Mouse (Mus musculus) kidney, adult 18-20 months (tissue): ENCODE results near the gene Pdcl3.

Experiments
- DNase-seq: peaks from one replicate; pipeline ENCODE4 v3.0.0; 2021

The Pdcl3 gene

DNA sequence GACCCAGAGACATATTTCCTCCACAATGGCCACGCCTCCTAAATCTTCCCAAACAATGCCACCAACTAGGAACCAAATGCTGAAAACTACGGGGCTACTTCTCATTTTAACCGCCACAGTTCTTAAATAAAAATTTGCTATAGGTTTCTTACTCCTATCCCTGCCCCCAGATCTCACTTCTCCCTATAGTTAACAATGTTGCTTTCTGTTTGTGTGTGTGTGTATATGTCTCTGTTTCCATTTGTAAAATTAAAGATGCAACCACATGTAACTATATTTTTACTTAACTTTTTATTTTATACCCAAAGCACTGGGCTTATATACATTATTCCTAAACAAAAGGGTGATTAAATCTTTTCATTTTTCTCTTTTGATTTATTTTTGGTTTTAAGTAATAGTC lies at the start of gene Pdcl3:
Pdcl3 (plus strand) TSS at position 301 of the 400 bp plus-strand sequence.
- DNase-seq: no peak

DNA sequence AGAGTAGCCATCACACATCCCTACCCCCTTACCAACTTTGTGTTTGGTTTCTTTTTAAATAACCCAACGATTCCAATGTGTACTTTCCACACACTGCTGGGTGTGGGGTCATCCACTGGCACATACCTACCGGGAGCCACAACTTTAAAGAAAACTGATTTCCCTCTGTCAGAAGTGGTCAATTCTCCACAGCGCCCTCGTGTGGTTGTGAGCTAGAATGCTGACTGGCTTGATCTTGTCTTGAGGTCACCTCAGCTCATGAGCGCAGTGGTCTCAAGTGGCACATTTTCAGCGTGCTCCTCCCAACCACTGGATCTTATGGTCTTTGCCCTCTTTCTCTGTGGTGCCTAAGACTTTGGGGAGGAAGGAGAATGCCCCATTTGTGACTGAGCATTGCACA lies 48.6 kb upstream of the Pdcl3 start:
- DNase-seq: peak; percentile 17

DNA sequence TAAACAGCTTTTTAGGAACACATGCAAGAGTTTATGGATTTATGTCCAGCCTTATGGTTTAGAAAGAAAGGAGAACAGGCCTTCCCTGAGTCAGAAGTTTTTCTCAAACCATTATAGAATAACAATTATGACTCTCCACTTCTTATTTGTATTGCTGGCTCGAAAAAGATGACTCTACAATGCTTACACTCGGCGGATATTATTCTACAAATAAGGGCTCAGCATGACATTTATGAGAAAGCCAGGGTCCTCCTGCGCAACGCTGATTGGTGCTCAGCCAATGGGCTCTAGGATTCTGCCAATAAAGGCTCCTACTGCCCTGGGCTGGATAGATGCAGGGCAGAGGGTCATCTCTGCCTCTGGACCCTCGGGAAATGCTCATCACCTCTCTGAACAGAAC lies 46.6 kb upstream of the Pdcl3 start, which contains the start of gene Nms:
Nms (plus strand) TSS at position 301 of the 400 bp plus-strand sequence.
- no peak for DNase-seq

DNA sequence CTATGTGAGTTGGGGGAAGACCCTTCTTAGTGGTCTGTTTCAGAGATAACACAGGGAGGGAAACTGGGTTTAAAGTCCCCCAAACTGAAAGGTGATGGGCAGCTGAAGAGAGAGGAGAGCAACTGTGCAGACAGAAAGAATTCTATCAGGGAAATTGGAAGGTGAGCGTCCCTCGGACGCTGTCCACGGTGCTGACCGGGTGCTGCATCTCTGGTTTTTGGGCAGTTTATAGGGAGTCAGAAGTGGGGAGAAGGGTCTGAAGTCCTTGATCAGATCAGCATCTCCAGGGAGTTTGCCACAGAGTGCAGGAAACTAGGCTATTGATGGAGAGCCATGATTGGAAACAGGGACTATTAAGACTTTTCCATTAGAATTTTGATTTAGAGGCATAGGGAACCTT lies 45.8 kb upstream of the Pdcl3 start:
- no peak for DNase-seq

DNA sequence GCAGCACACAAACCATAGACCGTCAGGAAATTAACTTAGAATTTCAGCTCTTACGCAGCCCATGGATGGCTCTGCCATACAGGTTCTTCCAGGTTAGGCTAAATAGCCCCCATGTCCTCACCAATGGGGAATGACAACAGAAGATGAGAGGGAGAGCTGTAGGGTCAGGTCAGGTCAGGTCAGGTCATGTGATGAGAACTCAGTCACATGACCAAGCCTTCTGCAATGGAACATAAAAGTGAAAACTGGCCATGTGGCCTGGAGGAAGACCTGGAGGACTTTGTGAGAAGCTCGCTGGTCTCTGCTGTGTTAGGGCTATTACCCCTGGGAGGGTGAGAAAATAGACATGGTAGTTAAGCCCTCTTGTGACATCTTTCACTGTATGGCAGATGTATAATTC lies 29.0 kb upstream of the Pdcl3 start:
- no peak for DNase-seq

DNA sequence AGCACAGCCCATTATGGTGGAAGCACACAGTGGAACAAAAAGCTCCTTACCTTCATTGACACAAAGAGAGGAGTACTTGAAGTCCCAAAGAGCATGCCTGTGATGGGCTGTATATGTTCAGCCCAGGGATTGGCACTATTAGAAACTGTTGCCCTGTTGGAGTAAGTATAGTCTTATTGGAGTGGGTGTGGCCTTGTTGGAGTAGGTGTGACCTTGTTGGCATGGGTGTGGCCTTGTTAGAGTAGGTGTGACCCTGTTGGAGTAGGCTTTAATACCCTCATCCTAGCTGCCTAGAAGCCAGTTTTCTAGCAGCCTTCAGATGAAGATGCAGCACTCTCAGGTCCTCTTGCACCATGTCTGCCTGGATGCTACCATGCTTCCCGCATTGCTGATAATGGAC lies 16.3 kb upstream of the Pdcl3 start:
- DNase-seq: no peak

DNA sequence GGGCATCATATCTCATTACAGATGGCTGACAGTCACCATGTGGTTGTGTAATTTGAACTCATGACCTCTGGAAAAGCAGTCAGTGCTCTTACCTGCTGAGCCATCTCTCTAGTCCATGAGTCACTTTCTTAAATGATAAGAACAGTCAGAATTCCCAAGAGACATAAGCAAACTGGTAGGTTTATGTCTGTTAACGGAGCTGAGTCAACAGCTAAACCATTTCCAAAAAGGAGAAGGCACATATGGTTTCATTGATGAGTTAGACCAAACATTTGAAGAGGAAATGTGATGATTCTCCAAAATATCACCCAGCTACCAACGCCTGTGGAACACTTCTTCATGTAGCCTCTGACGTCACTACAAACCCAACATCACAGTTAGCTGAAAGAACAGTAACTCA lies 13.7 kb upstream of the Pdcl3 start:
- no peak for DNase-seq

DNA sequence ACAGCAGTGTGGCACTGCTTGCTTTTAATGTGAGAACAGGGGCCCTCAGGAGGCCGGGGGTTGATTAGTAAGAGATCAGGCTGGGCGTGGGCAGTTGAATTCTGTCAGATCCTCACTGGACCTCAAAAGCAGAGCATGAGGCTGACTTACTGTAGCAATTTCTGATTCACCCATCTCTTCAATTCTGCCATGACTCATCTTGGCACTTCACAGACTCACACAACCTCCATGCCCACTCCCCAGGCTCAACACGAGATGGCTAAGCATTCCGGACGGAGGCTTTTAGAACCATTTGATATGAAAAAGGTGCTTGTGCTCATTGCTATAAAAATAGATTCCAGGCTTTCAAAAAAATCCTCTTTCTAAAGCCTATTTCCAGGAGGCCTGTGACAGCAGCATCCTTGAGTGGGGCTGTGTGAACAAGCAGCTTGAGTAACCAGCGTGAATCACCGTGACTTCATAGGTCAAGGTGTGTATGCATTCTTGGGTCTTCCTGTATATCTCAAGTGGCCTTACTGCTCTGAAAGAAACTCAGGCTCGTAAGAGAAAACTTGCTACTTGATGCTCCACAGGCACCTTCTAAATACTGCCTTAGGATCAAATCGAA lies 12.3 kb upstream of the Pdcl3 start:
- no peak for DNase-seq

DNA sequence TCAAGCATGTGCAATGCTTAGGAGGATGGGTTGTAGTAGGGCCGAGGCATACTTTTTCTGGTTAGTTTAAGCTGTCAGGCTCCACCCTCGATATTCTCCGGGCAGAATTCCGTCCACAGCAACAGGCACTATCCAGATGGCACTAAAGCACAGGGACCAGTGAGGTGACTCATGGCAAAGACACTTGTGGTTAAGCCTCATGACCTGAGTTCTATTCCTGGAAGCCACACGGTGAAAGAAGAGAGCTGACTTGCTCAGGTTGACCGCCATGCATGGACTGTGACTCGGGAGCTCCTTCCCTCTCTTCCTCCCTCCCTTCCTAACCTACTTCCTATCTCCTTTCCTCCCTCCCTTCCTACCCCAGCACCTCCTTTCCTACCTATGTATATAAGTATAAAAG lies 5.5 kb upstream of the Pdcl3 start:
- no peak for DNase-seq

DNA sequence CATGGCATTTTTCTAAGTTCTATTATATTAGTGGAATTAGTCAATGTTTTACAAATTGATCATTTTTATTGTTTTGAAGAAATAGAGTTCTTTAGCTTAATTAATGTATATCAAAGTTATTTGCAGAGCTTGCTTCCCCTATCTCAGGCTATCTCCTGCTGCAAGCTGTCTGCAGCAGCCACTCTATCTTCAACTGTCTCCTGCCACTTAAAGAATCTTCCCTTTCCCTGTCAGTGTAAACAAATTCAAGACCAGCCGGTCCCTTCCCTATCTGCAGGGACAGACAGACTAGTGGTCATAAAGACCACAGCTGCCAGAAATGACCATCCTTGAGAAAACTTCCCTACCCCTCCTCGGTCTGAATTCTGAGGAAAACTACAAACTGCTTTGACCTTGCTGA lies 1.5 kb upstream of the Pdcl3 start:
- no peak for DNase-seq

DNA sequence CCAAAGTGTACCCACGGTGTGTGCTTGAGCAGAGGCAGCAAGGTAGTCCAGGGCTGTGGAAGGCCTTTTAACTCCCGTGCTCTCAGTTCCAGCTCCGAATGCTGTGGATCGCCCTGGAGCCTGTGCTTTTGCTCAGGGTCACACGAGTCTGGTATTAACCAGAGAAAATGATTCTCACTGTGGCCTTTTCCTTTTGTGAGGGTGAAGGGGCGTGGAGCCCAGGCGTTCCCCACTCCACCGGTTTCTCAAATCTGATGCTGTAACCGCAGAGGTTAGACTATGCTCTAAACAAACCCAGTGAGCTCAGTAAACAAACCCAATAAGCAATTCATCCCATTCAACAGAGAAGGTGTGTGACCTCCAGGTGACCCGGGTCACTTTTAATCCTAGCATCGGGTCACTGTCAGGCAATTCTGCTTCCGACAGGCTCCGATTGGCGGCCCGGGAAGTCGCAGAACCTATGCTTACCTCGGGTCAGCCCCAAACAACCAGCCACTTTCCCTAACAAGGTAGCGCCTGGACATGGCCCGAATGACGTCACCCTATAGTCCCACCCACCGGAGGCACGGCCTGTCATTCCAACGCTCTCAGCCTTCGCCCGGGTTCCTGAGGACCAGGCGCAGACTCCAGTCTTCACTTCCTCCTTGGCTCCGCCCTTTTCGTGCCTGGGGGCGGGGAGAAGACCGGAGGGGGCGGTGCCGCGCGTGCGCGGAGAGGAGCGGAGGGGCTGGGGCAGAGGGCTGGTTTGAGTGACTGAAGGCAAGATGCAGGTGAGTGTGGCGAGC lies 1.9 kb downstream of the Pdcl3 start:
- DNase-seq: peak; percentile 99

DNA sequence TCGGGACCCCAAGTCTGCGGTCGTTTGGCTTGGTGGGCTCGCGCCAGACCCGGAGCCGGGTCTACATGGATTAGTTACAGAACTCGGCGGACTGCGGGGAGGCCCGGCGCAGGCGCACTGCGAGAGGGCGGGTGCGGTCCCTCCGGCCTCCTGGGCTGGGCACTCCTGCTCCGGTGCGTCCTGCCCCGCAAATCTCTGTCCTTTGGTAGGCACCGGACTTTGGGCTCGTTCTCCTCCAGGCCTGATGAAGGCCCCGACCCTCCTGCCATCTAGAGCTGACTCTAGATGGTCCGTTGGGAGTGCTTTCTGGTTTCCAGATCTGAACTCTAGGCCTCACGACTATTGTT lies 2.4 kb downstream of the Pdcl3 start:
- no peak for DNase-seq

DNA sequence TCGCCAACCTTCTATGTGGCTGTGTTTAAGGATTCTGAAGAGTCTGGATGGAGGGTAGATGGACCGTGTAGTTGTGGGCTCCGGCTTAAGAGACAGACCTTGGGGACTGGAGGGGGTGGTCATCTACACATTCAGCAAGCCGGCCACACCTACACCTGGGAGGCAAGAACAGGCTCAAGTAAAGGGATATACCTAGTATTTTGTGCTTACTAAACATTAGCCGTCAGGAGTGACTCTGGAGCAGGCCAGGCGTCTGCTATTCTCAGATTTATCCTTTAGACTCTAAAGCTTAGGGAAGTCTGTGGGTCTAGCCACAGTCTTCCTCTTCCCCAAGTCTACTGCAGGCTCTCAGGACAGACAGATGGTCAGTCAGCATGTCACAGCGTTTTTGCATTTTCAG lies 2.9 kb downstream of the Pdcl3 start:
- no peak for DNase-seq

DNA sequence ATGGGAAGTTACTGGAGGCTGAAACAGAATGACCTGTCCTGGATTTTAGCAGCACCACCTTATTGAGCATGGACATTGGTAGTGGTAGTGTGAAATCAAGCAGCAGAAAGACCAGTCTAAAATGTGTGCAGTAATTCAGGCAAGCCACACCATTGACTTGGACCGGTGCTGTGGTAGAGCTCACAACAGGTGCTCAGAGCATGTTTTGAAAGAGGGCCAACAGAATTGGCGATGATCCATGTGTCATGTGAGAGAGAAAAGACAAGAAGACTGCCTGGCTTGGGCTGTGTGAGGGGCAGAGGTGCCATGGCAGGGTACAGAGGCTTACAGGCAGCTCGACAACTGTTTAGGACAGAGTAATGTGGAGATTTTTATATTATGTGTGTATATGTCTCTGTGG lies 7.0 kb downstream of the Pdcl3 start:
- DNase-seq: peak; percentile 60

DNA sequence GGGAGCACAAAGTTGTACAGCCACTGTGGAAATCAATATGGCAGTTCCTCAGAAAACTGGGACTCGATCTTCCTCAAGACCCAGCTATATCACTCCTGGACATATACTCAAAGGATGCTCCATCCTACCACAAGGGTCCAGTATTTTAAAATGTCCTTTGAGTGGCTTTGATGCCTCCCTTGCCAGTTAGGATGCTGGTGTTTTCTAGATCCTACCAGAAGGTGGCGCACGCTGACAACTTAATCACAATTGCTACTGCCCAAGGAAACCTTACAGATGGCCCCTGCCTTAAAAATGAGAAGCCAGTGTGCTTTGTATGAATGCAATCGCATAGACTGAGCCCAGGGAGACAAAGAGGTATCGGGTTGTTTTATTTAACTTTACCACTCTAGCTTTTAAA lies 15.7 kb downstream of the Pdcl3 start:
- DNase-seq: peak; percentile 76

DNA sequence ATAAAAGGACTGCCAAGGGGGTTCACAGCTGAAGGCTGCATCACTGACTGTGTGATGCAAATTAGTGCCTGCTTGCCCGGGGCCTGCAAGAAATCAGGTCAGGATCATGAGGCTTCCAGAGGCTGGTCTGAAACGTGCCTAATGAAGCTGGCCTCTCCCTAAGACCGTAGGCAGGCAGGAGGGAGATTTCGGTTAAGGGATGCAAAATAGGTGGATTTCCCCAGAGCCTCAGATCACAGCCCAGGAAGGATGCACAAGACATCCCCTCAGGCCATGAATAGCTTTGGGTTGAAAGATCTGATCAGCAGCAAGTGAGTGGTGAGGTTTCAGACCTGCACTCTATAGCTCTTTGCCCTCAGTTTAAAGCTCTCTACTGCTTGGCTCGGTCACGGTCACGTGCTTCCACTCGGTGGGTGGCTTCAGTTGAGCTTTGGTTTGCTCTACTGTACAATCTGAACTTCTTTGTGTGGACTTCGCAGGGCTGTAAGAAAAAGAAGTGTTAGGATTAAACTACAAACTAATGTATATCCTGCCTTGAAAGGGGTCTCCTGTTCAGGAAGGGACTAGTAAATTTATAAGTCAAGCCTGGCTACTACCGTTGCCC lies 20.4 kb downstream of the Pdcl3 start:
- no peak for DNase-seq

DNA sequence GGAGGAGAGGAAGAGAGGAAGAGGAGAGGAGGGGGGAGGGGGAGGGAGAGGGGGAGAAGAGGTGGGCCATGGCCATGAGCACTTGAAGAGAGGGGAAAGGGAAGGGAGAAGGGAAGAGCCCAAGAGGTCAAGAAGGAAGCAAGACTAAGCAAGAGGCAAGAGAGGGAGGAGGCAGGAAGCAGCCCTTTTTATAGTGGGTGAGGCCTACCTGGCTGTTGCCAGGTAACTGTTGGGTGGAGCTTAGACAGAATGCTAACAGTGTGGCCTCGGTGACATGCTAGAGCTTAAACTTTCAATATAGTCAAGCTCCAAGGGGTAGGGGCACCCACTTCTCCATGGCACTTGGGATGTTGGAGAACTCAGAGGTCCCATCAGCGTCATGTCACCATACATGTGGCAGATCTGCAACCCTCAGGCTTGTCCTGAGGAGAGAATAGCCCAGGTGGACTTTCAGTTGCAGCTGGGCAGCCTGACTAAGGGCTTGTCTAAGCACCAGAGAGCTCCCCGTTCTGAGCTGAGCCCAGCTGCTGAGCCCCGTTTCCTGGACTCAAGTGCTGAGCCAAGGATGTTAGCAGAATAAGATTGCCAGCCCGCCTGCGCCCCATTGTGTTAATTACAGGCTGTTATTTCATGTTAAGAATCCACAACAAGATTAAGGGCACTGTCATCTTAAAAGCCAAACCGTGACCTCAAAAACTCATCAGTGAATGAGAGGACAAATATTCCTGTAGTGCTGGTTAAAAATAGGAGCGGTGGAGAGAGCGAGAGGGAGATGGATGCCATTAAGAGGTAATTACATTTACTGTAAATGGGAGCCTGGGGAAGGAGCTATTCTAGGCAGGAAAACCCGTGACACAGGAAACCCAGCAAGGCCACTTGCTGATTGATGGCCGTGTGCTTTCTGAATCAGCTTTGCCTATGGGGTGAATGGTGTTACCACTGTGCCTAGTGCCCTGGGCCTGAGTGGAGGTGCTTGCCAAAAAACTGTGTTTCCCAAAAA lies 21.7 kb downstream of the Pdcl3 start:
- DNase-seq: no peak

DNA sequence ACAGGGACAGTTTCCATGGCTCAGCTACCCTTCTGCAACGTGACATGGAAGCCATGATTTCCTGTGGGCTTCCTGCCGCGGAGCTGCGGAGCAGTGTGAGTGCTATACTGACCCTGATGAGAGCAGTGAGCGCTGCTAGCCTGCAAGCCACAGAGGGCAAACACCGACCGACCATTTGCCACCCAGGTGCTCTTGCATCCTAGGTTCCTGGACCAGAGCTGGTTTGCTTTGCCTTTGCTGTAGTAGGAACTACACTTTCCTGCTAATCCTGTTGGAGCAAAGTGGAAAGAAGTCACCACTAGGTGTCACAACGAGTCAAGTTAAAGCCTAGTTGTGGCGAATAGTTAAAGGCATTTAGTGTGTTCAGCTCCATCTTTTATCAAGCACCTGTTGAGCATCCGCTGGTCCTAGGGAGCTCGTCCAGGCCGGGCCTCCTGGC lies 25.2 kb downstream of the Pdcl3 start:
- peak; percentile 71 for DNase-seq

DNA sequence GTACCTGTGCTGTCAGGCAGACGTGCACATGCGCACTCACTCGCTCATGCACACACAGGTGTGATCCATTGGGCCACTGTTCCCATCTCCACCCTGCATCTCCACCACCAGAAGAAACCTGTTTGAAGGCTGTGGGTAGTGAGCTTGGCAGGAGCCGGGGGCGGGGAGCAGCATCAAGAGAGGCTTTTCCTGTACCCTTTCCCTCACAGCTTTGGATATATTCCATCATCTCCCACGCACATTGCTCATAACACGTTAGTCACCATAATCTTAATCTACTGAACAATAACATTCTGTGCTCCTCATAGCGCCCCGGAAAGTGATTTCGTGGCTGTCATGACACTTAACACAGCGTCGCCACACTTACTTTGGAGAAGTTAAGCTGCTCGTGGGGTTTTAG lies 27.2 kb downstream of the Pdcl3 start:
- no peak for DNase-seq

DNA sequence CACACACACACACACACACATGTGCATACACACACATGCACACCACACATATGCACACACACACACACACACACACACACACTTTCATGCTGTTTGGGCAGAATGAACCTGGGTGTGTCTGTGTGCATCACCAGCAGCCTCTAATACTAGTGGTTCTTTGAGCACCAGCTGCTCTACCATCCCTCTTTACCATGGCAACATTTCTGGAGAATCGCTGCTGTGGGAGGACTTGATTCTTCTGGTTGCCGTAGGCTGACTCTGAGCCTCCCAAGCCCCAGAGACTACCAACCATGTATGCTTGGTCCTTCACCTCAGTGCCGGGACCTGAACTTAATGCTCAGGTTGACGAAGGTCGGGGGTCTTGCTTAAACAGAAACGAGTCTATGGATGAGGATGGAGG lies 28.4 kb downstream of the Pdcl3 start:
- DNase-seq: no peak

DNA sequence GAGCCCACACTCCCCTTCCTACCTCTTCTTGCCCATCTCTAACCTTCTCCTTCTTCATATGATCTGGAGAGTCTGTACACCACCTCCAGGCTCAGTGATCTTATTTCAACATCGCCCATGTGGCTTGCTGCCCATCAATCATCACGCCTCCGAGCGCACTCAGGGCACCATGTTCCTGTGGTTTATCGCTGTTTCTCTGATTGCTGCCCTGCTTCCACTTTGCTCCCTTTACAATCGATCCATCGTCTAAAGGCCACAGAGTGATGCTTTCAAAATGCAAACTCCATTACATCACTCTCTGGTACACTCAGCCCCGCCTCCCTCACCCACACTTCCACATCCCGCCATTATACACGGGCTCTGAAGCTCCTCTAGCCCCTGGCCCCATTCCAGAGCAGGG lies 30.1 kb downstream of the Pdcl3 start:
- no peak for DNase-seq

DNA sequence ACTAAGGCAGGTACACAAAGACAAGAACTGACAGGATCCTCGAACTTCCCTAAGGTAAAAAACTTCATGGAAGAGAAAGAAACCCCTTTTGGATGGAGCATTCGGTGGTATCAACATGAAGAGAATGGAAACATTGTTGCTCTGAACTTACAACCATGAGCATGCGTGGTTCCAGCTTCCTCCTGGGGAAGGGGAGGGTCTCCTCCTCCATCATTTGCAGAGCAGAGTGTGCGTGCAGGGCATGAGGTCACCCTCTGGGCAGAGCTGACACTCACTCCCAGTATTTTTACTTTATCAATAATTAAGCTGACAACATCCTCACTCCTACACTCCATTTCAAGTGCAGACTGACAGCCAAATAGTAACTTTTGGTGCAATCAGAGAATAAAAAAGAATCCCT lies 32.5 kb downstream of the Pdcl3 start:
- DNase-seq: no peak

DNA sequence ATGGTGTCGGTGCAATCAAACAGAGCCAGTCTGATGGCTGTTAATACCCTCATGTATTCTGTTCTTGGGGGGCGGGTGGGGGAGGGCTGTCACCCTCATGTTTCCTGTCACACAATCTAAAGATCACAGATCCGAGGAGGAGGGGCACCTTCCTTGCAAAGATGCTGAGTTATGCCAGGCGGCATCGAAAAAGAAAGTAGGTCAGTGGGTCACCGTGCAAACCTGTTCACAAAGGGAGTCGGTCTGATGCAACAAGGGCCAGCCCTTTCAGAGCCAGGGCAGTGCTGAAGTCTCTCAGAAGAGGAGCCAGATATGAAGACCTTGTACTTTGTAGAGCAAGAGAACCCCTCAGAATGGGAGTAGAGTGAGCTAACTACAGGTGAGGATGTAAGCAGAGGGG lies 39.7 kb downstream of the Pdcl3 start:
- DNase-seq: peak; percentile 10
